Mouse (Mus musculus) ES-E14 (cell line): ENCODE results near the gene Sh3glb2.

Experiments
- CHD2 ChIP-seq: IDR thresholded peaks from 2 replicates; pipeline ENCODE4 v1.6.1; 2014; ENCODE audit warnings: mild to moderate bottlenecking, low read depth, low read length, inconsistent platforms
- HCFC1 ChIP-seq: IDR thresholded peaks from 2 replicates; pipeline ENCODE4 v1.6.1; 2012; ENCODE audit warnings: low read length, inconsistent platforms, borderline replicate concordance; ENCODE audit not compliant: insufficient read depth
- MAFK ChIP-seq: IDR thresholded peaks from 2 replicates; pipeline ENCODE4 v1.6.1; 2014; ENCODE audit warnings: mild to moderate bottlenecking, low read depth, low read length, inconsistent platforms; ENCODE audit not compliant: insufficient read depth
- ZC3H11A ChIP-seq: IDR thresholded peaks from 2 replicates; pipeline ENCODE4 v1.6.1; 2012; ENCODE audit warnings: low read depth, mild to moderate bottlenecking, inconsistent platforms, low read length, borderline replicate concordance

GRCm38 (mm10) chr2:30393370-30393656, 34.2 kb upstream of the Sh3glb2 start:
- TF ChIP-seq HCFC1: no peak
- TF ChIP-seq CHD2: no peak
- TF ChIP-seq MAFK: no peak
- no peak for TF ChIP-seq ZC3H11A
